Mouse (Mus musculus) C2C12 (cell line): ENCODE results near the gene Ncoa6. TPM values are rescaled to one million over a fixed set of nuclear protein-coding genes. Genes with fewer than 3 reads are reported as not detected.
"Not testable (repeated sequence)": the region's sequence is repeated elsewhere in the genome, so short reads cannot be mapped to it uniquely, and the experiment has no call there.

Experiments used
- H3K27me3 ChIP-seq: one replicate; pipeline ENCODE4 v1.6.1; 2011; ENCODE audit not compliant: control insufficient read depth, insufficient read depth, insufficient read length
- H3K36me3 ChIP-seq: one replicate; pipeline ENCODE4 v1.6.1; 2011; ENCODE audit not compliant: control insufficient read depth, insufficient read depth
- H3K4me3 ChIP-seq: one replicate; pipeline ENCODE4 v1.5.1; 2011; ENCODE audit warnings: mild to moderate bottlenecking, control low read depth; ENCODE audit not compliant: poor library complexity, insufficient read depth, severe bottlenecking
- H3K79me2 ChIP-seq: one replicate; pipeline ENCODE4 v1.6.1; 2011; ENCODE audit not compliant: control insufficient read depth, insufficient read depth
- H3K79me3 ChIP-seq: one replicate; pipeline ENCODE4 v1.6.1; 2011; ENCODE audit warnings: low read depth, control low read depth
- H3ac ChIP-seq: one replicate; pipeline ENCODE3; 2011; ENCODE audit warnings: low read depth; ENCODE audit not compliant: control insufficient read depth, insufficient read length
- CEBPB ChIP-seq: IDR thresholded peaks from one replicate; pipeline ENCODE4 v1.6.1; 2011; ENCODE audit warnings: low read depth, mild to moderate bottlenecking, control low read depth, moderate library complexity
- CTCF ChIP-seq: IDR thresholded peaks from one replicate; pipeline ENCODE4 v1.5.1; 2011; ENCODE audit not compliant: control insufficient read depth, insufficient read depth, insufficient read length
- FOSL1 ChIP-seq: IDR thresholded peaks from one replicate; pipeline ENCODE4 v1.8.0; 2011; ENCODE audit warnings: mild to moderate bottlenecking, low read length; ENCODE audit not compliant: poor library complexity, insufficient read depth, severe bottlenecking
- MAX ChIP-seq: IDR thresholded peaks from one replicate; pipeline ENCODE4 v1.6.1; 2011; ENCODE audit warnings: mild to moderate bottlenecking, control low read depth
- MYOD1 ChIP-seq: IDR thresholded peaks from one replicate; pipeline ENCODE4 v1.6.1; 2011; ENCODE audit warnings: low read depth; ENCODE audit not compliant: control insufficient read depth, insufficient read length
- MYOG ChIP-seq: IDR thresholded peaks from one replicate; pipeline ENCODE4 v1.6.1; 2011; ENCODE audit not compliant: control insufficient read depth, insufficient read length; ENCODE audit errors: extremely low read depth
- USF1 ChIP-seq: IDR thresholded peaks from one replicate; pipeline ENCODE4 v1.6.1; 2011; ENCODE audit warnings: low read depth, mild to moderate bottlenecking, control low read depth, moderate library complexity
- polyA plus RNA-seq: library from polyadenylated mRNA; unstranded; fragments of >200 nt; fragmentation: generic; extraction: Trizol; gene quantifications from one replicate; pipeline ENCODE4 v1.2.1, GENCODE M21; 2012; ENCODE audit warnings: missing spikeins

Ncoa6 gene
- polyA plus RNA-seq, 1 experiment = 9.4 TPM

DNA sequence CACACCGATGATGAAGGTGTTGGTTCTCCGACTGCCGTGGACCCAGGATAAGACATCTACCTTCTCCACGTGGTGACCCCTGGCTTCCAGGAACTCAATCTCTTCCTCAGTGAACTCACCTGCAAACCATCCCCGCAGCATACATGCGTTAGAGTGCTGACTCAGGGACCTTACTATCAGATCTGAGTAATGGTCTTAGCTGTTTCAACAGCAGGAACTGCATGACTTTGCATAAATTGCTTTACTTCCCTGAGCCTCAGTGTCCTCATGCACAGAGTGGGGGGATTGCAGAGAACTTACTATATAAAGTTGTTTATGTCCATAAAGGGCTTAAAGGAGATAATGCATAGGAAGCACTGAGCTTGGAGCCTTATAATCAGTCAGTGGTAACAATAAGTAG lies 17.3 kb upstream of the Ncoa6 start:
- H3K79me2 ChIP-seq = no peaks in the 10 kb centered on the region
- H3K79me3 ChIP-seq = no peaks in the 10 kb centered on the region
- H3K27me3 ChIP-seq = no peaks in the 10 kb centered on the region
- H3K36me3 ChIP-seq = no peaks in the 10 kb centered on the region
- H3ac ChIP-seq = no peak overlapping the region
- no peak overlapping the region for H3K4me3 ChIP-seq
- TF ChIP-seq CEBPB (no peak), USF1 (no peak), CTCF (no peak), MYOG (no peak), MYOD1 (no peak), FOSL1 (no peak), MAX (no peak)

DNA sequence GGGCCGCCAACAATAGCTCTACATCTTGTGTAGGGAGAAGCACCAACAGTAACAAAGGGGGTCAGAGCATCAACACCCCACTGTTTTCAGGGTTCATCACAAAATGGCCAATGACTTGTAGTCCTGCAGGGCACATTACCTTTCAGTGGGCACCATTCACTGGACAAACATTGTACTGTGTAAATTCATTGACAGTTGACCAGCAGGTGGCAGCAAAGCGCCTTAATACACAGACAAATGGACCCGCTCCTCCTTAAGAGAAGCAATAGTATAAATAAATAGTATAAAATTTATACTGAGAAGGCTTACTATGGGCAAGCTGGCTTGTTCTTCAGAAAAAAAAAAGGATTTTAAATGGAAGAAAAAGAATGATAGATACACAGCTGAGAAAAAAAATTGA lies 8.3 kb upstream of the Ncoa6 start:
- Histone ChIP-seq H3ac (no peak overlapping the region), H3K79me3 (no peaks in the 10 kb centered on the region), H3K36me3 (no peaks in the 10 kb centered on the region), H3K79me2 (no peaks in the 10 kb centered on the region), H3K4me3 (no peak overlapping the region), H3K27me3 (no peaks in the 10 kb centered on the region)
- TF ChIP-seq CEBPB (no peak), MAX (no peak), MYOD1 (no peak), CTCF (no peak), MYOG (no peak), FOSL1 (no peak), USF1 (no peak)

DNA sequence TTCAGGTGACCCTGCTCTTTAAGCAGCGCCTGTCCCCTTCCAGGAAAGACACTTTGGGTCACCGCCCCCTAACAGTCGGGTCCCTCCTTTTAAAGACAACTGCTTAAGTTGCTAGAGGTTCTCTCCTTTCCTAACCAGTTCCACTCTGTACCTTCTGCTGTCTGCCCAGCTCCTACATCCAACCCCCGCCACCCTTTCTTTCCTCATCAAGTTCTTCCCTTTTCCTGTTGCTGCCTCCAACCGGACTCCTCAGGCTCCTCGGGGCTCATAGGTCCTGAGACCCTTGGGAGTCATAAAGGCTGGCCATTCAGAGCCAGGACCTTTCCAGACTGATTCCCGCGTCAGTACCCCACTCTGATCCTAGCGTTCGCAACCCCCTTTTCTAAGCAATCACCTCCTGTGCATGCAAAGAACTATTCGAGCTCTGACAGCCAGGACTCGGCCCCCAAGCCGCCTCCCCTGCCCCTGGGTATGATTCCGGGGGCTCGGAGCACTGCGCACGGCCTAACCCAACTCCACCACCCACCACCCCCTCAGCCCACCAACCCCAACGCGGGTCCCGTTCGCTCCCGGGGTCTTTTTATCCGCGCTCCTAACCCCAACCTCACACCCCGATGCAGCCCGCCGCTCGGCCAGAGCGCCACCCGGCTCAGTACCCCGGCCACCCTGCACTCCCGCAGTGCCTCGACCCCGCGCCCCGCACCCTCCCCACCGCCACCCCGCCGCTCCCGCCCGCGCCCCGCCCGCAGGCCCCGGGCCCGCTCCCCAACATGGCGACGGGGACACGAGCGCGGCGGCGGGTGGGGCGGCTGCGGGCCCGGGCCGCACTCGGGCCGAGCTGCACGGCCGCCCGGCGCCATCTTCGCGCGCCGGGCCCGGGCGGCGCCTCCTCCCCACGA lies 774 bp downstream of the Ncoa6 start:
- Histone ChIP-seq H3ac (peak overlapping the region; percentile 79), H3K79me3 (peaks cover 46% of the 10 kb centered on the region), H3K27me3 (no peaks in the 10 kb centered on the region), H3K79me2 (peaks cover 58% of the 10 kb centered on the region), H3K36me3 (no peaks in the 10 kb centered on the region), H3K4me3 (peak overlapping the region; percentile 65)
- no peak for TF ChIP-seq CEBPB
- TF ChIP-seq CTCF = no peak
- TF ChIP-seq MYOD1 = no peak
- no peak for TF ChIP-seq FOSL1
- TF ChIP-seq USF1 = no peak
- no peak for TF ChIP-seq MAX
- TF ChIP-seq MYOG = no peak

DNA sequence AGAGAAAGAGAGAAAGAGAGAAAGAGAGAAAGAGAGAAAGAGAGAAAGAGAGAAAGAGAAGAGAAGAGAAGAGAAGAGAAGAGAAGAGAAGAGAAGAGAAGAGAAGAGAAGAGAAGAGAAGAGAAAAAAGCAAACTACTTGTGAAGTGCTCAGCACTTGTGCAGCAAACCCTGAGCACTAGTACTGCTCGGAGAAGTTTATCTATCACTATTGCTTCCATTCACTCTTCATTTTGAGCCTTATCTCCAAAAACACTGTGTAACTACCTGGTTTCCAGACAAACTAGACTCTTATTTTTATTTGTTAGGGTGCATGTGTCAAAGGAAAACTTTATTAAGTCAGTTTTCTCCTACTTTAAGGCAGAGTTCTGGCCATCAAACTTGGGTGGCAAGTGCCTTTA lies 6.8 kb downstream of the Ncoa6 start:
- no peaks in the 10 kb centered on the region for H3K27me3 ChIP-seq
- peaks cover 99% of the 10 kb centered on the region for H3K79me2 ChIP-seq
- H3K36me3 ChIP-seq = peaks cover 6% of the 10 kb centered on the region
- peaks cover 75% of the 10 kb centered on the region for H3K79me3 ChIP-seq
- H3K4me3 ChIP-seq = no peak overlapping the region
- TF ChIP-seq MYOG (no peak), MYOD1 (no peak), FOSL1 (no peak), MAX (no peak), CEBPB (no peak), CTCF (no peak), USF1 (no peak)
- no peak overlapping the region for H3ac ChIP-seq

DNA sequence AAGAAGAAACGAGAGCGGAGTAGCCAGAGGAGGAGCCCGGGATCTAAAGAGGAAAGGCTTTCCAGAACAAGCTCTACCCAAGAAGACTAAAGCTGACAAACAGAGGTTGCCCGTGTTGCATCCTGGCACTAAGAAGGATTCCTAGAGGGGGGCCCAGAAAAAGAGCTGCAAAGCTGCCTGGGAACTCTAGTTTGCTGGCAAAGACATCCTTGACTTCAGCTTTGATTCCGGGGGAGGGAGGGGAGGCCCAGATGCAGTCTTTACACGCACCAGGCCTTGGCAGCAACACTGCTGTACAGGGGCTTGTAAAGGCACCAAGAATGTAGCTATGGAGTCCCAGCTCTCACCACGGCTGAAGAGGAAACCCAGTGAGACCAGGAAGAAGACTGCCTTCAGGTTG lies 20.1 kb downstream of the Ncoa6 start:
- no peak overlapping the region for H3K4me3 ChIP-seq
- no peak overlapping the region for H3ac ChIP-seq
- peaks cover 92% of the 10 kb centered on the region for H3K79me2 ChIP-seq
- H3K79me3 ChIP-seq = peaks cover 19% of the 10 kb centered on the region
- peaks cover 8% of the 10 kb centered on the region for H3K36me3 ChIP-seq
- H3K27me3 ChIP-seq = no peaks in the 10 kb centered on the region
- TF ChIP-seq MYOG (no peak), FOSL1 (no peak), USF1 (no peak), CTCF (no peak), CEBPB (no peak), MYOD1 (no peak), MAX (no peak)

DNA sequence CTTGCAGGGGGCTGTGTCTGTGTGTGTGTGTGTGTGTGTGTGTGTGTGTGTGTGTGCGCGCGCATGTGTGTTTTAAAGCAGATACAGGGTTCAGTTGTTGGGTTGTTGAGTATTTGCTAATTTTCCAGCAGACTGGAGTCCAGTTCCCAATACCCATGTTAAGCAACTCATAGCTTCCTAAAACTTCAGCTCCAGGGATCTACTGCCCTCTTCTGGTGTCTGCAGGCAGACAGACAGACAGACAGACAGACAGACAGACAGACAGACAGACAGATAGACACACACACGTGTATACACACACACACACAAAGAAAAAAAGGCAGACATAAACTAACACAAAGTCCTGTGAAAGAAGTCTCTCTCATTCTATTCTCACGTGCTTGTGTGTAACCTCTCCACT lies 22.4 kb downstream of the Ncoa6 start:
- TF ChIP-seq FOSL1 = no peak
- TF ChIP-seq MYOG = no peak
- no peak for TF ChIP-seq MYOD1
- no peak for TF ChIP-seq MAX
- no peak for TF ChIP-seq CEBPB
- no peak for TF ChIP-seq CTCF
- TF ChIP-seq USF1 = no peak
- no peak overlapping the region for H3K4me3 ChIP-seq
- no peaks in the 10 kb centered on the region for H3K27me3 ChIP-seq
- H3K36me3 ChIP-seq = peaks cover 8% of the 10 kb centered on the region
- H3ac ChIP-seq = no peak overlapping the region
- H3K79me2 ChIP-seq = peaks cover 91% of the 10 kb centered on the region
- peaks cover 24% of the 10 kb centered on the region for H3K79me3 ChIP-seq

DNA sequence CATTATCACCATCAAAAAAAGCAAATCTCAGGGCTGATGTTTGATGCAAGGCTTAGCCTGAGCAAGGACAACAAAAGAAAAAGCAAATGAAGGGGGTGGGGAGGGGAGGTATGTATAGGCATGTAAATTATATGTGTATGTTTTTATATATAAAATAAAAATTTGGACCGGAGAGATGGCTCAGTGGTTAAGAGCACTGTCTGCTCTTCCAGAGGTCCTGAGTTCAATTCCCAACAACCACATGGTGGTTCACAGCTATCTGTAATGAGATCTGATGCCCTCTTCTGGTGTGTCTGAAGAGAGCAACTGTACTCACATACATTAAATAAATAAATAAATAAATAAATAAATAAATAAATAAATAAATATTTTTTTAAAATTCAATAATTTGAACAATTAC lies 25.8 kb downstream of the Ncoa6 start:
- not testable (repeated sequence) for H3K4me3 ChIP-seq, H3ac ChIP-seq, H3K36me3 ChIP-seq, H3K27me3 ChIP-seq
- Histone ChIP-seq H3K79me2 (peaks cover 94% of the 10 kb centered on the region), H3K79me3 (peaks cover 21% of the 10 kb centered on the region)
